Mouse (Mus musculus) kidney, embryonic 16.5 days (tissue): ENCODE measurements at regions not wholly inside any gene's neighbourhood (a gene's known extent, or its start where the extent isn't known, plus 50 kb on each side); places are given as distances from the start of the nearest gene placed in this dataset.

ENCODE experiments used
- ATAC-seq: fragments of 200-750 bp; cut with Nextera tagmentation; 2 replicates; pipeline ENCODE4 v1.8.0; 2017; ENCODE audit warnings: moderate TSS enrichment; ENCODE audit not compliant: low FRiP score, low TSS enrichment
- H3K27ac ChIP-seq: fragments of 300-500 bp; sonication (generic); 2 replicates; pipeline ENCODE4 v1.5.1; 2014; ENCODE audit warnings: low read length
- H3K27me3 ChIP-seq: fragments of 300-500 bp; sonication (generic); 2 replicates; pipeline ENCODE4 v1.6.1; 2014; ENCODE audit warnings: low read length, control low read depth, mixed read lengths; ENCODE audit not compliant: insufficient read depth
- H3K36me3 ChIP-seq: fragments of 300-500 bp; sonication (generic); 2 replicates; pipeline ENCODE4 v1.6.1; 2014; ENCODE audit warnings: low read length, control low read depth, mixed read lengths; ENCODE audit not compliant: insufficient read depth
- H3K4me1 ChIP-seq: fragments of 300-500 bp; sonication (generic); 2 replicates; pipeline ENCODE4 v1.6.1; 2014; ENCODE audit warnings: low read length, control low read depth, mixed read lengths; ENCODE audit not compliant: insufficient read depth
- H3K4me2 ChIP-seq: fragments of 300-500 bp; sonication (generic); replicated peaks from 2 replicates; pipeline ENCODE4 v1.6.1; 2014; ENCODE audit warnings: low read depth, low read length
- H3K4me3 ChIP-seq: fragments of 300-500 bp; sonication (generic); 2 replicates; pipeline ENCODE4 v1.5.1; 2014; ENCODE audit warnings: mild to moderate bottlenecking, low read length
- H3K9ac ChIP-seq: fragments of 300-500 bp; sonication (generic); replicated peaks from 2 replicates; pipeline ENCODE4 v1.6.1; 2014; ENCODE audit warnings: low read length
- H3K9me3 ChIP-seq: fragments of 300-500 bp; sonication (generic); 2 replicates; pipeline ENCODE4 v1.6.1; 2016; ENCODE audit warnings: low read length, control low read depth
- WGBS: fragments of 180-500 bp; shearing (Covaris S2); extraction: QIAGEN DNeasy Blood & Tissue Kit; methylation state at CpG from one replicate; pipeline ENCODE4 v1.1.7; 2014; 5-methylcytosine and 5-hydroxymethylcytosine counted together

- WGBS = 68% methylated on average over 3 of the region's 3 CpGs
- Histone ChIP-seq H3K4me3 (no peak overlapping the region), H3K27me3 (no peaks in the 10 kb centered on the region), H3K36me3 (no peaks in the 10 kb centered on the region), H3K9ac (no peak overlapping the region), H3K27ac (no peak overlapping the region), H3K4me1 (no peaks in the 10 kb centered on the region), H3K4me2 (no peak overlapping the region), H3K9me3 (no peaks in the 10 kb centered on the region)
- no peak for ATAC-seq
These were observed 587.3 kb upstream of the Plxna2 start for GRCm38 (mm10) chr1:194030651-194031228.

- Histone ChIP-seq H3K27ac (no peak overlapping the region), H3K27me3 (no peaks in the 10 kb centered on the region), H3K9ac (no peak overlapping the region), H3K9me3 (no peaks in the 10 kb centered on the region), H3K4me1 (no peaks in the 10 kb centered on the region), H3K36me3 (no peaks in the 10 kb centered on the region), H3K4me3 (no peak overlapping the region), H3K4me2 (no peak overlapping the region)
- WGBS = 66% methylated on average over 7 of the region's 7 CpGs
- peak; percentile 57; the same call in 1 of the 2 replicates for ATAC-seq
These were observed 590.9 kb upstream of the Plxna2 start for GRCm38 (mm10) chr1:194026958-194027692.

DNA sequence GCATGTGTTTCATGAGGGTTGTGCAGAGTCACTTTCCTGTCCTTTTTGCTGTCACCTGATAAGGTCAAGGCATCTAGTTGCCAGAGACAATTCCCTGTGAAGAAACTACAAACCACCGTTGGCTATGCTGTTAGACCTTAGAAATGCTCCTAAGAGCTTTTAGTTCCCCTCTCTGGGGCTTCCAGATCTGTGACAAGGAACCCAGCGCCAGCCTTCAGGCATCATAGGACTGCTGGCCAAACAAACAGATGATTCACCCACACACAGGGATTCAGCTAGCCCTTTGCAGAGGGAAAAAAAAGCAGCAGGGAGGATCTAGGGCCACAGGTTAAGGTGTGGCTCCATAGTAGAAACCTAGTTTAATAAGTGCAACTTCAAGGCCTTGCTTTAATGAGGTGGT, 591.8 kb upstream of the Plxna2 start:
- Histone ChIP-seq H3K27ac (no peak overlapping the region), H3K36me3 (no peaks in the 10 kb centered on the region), H3K4me2 (no peak overlapping the region), H3K4me1 (no peaks in the 10 kb centered on the region), H3K27me3 (no peaks in the 10 kb centered on the region), H3K4me3 (no peak overlapping the region), H3K9ac (no peak overlapping the region), H3K9me3 (no peaks in the 10 kb centered on the region)
- no peak for ATAC-seq
- whole genome bisulfite sequencing = 42% methylated on average over 2 of the region's 2 CpGs

- Histone ChIP-seq H3K4me2 (no peak overlapping the region), H3K27ac (no peak overlapping the region), H3K9ac (no peak overlapping the region), H3K27me3 (no peaks in the 10 kb centered on the region), H3K4me3 (no peak overlapping the region), H3K4me1 (no peaks in the 10 kb centered on the region), H3K36me3 (no peaks in the 10 kb centered on the region), H3K9me3 (no peaks in the 10 kb centered on the region)
- no peak for ATAC-seq
These were observed 598.7 kb upstream of the Plxna2 start for GRCm38 (mm10) chr1:194019282-194019681.

GRCm38 (mm10) chr1:193992226-193992625, 622.1 kb upstream of the Camk1g start:
- WGBS = 82% methylated on average over 2 of the region's 2 CpGs
- no peak for ATAC-seq
- no peaks in the 10 kb centered on the region for H3K27me3 ChIP-seq
- no peaks in the 10 kb centered on the region for H3K9me3 ChIP-seq
- H3K27ac ChIP-seq = no peak overlapping the region
- no peak overlapping the region for H3K9ac ChIP-seq
- no peak overlapping the region for H3K4me3 ChIP-seq
- peaks cover 15% of the 10 kb centered on the region for H3K4me1 ChIP-seq
- H3K4me2 ChIP-seq = no peak overlapping the region
- H3K36me3 ChIP-seq = no peaks in the 10 kb centered on the region

GRCm38 (mm10) chr1:193989956-193990675, 620.0 kb upstream of the Camk1g start:
- no peak overlapping the region for H3K9ac ChIP-seq
- H3K27me3 ChIP-seq = no peaks in the 10 kb centered on the region
- H3K4me1 ChIP-seq = peaks cover 15% of the 10 kb centered on the region
- no peak overlapping the region for H3K4me3 ChIP-seq
- H3K4me2 ChIP-seq = no peak overlapping the region
- H3K27ac ChIP-seq = no peak overlapping the region
- H3K9me3 ChIP-seq = no peaks in the 10 kb centered on the region
- ATAC-seq = peak; percentile 85; the same call in 1 of the 2 replicates
- WGBS = 36% methylated on average over 10 of the region's 10 CpGs
- H3K36me3 ChIP-seq = no peaks in the 10 kb centered on the region

GRCm38 (mm10) chr1:193988970-193989904, 619.1 kb upstream of the Camk1g start:
- Histone ChIP-seq H3K4me2 (peak overlapping the region; percentile 26), H3K9me3 (no peaks in the 10 kb centered on the region), H3K36me3 (no peaks in the 10 kb centered on the region), H3K27me3 (no peaks in the 10 kb centered on the region), H3K27ac (no peak overlapping the region), H3K4me3 (no peak overlapping the region), H3K4me1 (peaks cover 15% of the 10 kb centered on the region), H3K9ac (no peak overlapping the region)
- ATAC-seq = no peak
- 16% methylated on average over 17 of the region's 17 CpGs for WGBS

DNA sequence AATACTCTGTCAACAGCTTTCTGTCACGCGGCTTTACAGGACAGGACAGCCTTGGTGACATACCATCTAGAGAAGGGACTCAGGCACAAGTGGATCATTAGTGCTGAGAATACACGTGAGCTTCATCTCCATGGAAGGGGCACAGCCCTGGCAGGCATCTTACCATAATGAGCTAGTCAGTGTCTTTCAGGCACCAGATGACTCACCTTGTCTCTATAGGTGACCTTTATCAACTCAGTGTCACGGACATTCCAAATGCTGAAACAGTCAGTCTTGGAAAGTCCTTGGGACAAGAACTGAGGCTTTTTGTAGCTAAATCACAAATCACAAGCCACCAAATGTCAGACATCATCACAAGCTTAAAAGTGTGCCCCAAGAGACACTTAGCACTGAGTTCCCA, 610.5 kb upstream of the Camk1g start:
- no peak overlapping the region for H3K9ac ChIP-seq
- no peaks in the 10 kb centered on the region for H3K9me3 ChIP-seq
- WGBS = 83% methylated on average over 4 of the region's 4 CpGs
- no peak overlapping the region for H3K4me2 ChIP-seq
- no peaks in the 10 kb centered on the region for H3K4me1 ChIP-seq
- H3K36me3 ChIP-seq = no peaks in the 10 kb centered on the region
- no peaks in the 10 kb centered on the region for H3K27me3 ChIP-seq
- no peak overlapping the region for H3K27ac ChIP-seq
- no peak overlapping the region for H3K4me3 ChIP-seq
- ATAC-seq = no peak

DNA sequence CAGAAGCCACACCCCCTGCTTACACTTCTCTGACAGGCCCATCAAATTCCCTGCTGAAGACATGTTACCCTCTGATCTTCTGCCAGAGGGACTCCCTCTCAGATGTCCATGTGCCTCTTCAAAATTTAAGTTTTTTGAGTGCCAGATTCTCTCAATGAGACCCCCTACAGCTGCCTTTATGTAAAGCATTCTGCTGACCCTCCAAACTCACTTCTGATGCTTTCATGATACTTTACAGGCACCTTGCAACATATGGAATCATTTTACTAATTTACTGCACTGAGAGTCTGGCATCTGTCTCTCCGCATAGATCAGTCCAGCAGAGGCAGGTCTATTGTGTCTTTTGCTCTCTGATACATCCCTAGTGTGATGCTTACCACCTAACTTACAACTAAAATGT, 601.4 kb upstream of the Camk1g start:
- Histone ChIP-seq H3K4me1 (no peaks in the 10 kb centered on the region), H3K36me3 (no peaks in the 10 kb centered on the region), H3K27me3 (no peaks in the 10 kb centered on the region), H3K4me3 (no peak overlapping the region), H3K4me2 (no peak overlapping the region), H3K27ac (no peak overlapping the region), H3K9ac (no peak overlapping the region), H3K9me3 (no peaks in the 10 kb centered on the region)
- no peak for ATAC-seq
- 77% methylated on average over 1 of the region's 1 CpGs for WGBS
